Mouse (Mus musculus): ENCODE results near the gene Rnf186. TPM values are rescaled to one million over a fixed set of nuclear protein-coding genes. Genes with fewer than 3 reads are reported as not detected.

Gene Rnf186
- 2.2 TPM for polyA plus RNA-seq (2014; fragmentation: Illumina TruSeq; extraction: RNeasy Lipid Tissue Mini Kit (QIAGEN cat#74804); ENCODE audit: low read depth, low replicate concordance)

DNA sequence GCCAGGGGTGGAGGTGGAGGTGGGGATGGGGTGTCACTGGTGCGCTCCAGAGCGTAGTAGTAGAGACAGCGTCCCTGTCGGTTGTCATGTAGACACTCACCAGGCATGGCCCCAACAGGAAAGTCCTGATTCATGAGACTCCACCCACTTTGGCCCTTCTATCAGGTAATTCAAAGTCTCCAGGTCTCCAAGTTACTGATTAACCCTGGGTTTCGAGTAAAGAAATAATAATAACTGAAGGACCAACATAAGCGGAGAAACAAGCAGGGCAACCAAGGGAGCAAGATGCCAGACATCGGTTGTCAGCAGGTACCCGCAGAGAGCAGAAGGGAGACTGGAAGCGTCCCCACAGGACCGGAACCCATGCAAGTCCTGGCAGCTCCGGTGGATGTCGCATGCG, at the start of gene Rnf186:
TSS of gene Rnf186 (plus strand) at position 247 of the 400 bp plus-strand sequence.

GRCm38 (mm10) chr4:138972827-138973718, 6.2 kb downstream of the Rnf186 start, which contains the start of gene Tmco4:
Gene Tmco4, plus strand, starts transcription at chr4:138972888.

Other genes starting within 250 kb of the Rnf186 start
- not detected for gene Pla2g2c, start 242.3 kb upstream of the Rnf186 start, polyA plus RNA-seq (2014; fragmentation: Illumina TruSeq; extraction: RNeasy Lipid Tissue Mini Kit (QIAGEN cat#74804); ENCODE audit: low read depth, low replicate concordance)
- 0.53 TPM for gene Ubxn10, start 229.9 kb upstream of the Rnf186 start, polyA plus RNA-seq (2014; fragmentation: Illumina TruSeq; extraction: RNeasy Lipid Tissue Mini Kit (QIAGEN cat#74804); ENCODE audit: low read depth, low replicate concordance)
- gene Pla2g2f, start 209.5 kb upstream of the Rnf186 start, polyA plus RNA-seq (2014; fragmentation: Illumina TruSeq; extraction: RNeasy Lipid Tissue Mini Kit (QIAGEN cat#74804); ENCODE audit: low read depth, low replicate concordance): not detected
- gene Pla2g2d, start 191.4 kb upstream of the Rnf186 start, polyA plus RNA-seq (2014; fragmentation: Illumina TruSeq; extraction: RNeasy Lipid Tissue Mini Kit (QIAGEN cat#74804); ENCODE audit: low read depth, low replicate concordance): not detected
- 8.8 TPM for gene Pla2g5, start 103.6 kb upstream of the Rnf186 start, polyA plus RNA-seq (2014; fragmentation: Illumina TruSeq; extraction: RNeasy Lipid Tissue Mini Kit (QIAGEN cat#74804); ENCODE audit: low read depth, low replicate concordance)
- gene Gm13030, start 93.1 kb upstream of the Rnf186 start, polyA plus RNA-seq (2014; fragmentation: Illumina TruSeq; extraction: RNeasy Lipid Tissue Mini Kit (QIAGEN cat#74804); ENCODE audit: low read depth, low replicate concordance): not detected
- not detected for gene Pla2g2e, start 89.2 kb upstream of the Rnf186 start, polyA plus RNA-seq (2014; fragmentation: Illumina TruSeq; extraction: RNeasy Lipid Tissue Mini Kit (QIAGEN cat#74804); ENCODE audit: low read depth, low replicate concordance)
- 2.3 TPM for gene Otud3, start 53.2 kb upstream of the Rnf186 start, polyA plus RNA-seq (2014; fragmentation: Illumina TruSeq; extraction: RNeasy Lipid Tissue Mini Kit (QIAGEN cat#74804); ENCODE audit: low read depth, low replicate concordance)
- gene Tmco4, start 5.8 kb downstream of the Rnf186 start, polyA plus RNA-seq (2014; fragmentation: Illumina TruSeq; extraction: RNeasy Lipid Tissue Mini Kit (QIAGEN cat#74804); ENCODE audit: low read depth, low replicate concordance): 3.3 TPM
- not detected for gene Htr6, start 108.5 kb downstream of the Rnf186 start, polyA plus RNA-seq (2014; fragmentation: Illumina TruSeq; extraction: RNeasy Lipid Tissue Mini Kit (QIAGEN cat#74804); ENCODE audit: low read depth, low replicate concordance)
- gene Nbl1, start 125.9 kb downstream of the Rnf186 start, polyA plus RNA-seq (2014; fragmentation: Illumina TruSeq; extraction: RNeasy Lipid Tissue Mini Kit (QIAGEN cat#74804); ENCODE audit: low read depth, low replicate concordance): 0.24 TPM
- 336 TPM for gene Minos1, start 164.0 kb downstream of the Rnf186 start, polyA plus RNA-seq (2014; fragmentation: Illumina TruSeq; extraction: RNeasy Lipid Tissue Mini Kit (QIAGEN cat#74804); ENCODE audit: low read depth, low replicate concordance)
- gene Capzb, start 225.8 kb downstream of the Rnf186 start, polyA plus RNA-seq (2014; fragmentation: Illumina TruSeq; extraction: RNeasy Lipid Tissue Mini Kit (QIAGEN cat#74804); ENCODE audit: low read depth, low replicate concordance): 30.0 TPM

Data from kidney, adult 10 weeks (tissue).